Mouse (Mus musculus): ENCODE measurements around the gene Hs1bp3.

DNA sequence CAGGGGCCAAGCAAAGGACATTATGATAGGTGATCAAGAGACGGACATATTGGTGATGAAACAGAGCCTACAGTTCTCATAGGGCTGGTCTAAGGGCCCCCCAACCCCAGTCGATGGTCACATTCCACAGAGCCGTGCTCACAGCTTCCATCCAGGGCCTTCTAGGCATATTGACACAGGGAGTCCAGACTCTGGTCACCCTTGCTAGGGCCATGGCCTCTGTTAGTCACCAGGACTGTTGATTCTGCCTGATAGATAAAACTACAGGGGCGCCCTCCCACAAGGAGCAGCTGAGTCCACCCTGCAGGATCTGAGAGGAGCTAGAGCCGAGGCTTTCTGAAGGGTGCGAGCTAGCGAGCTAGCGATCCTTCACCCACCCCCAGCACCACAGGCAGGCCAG lies 20.4 kb downstream of the Hs1bp3 start:
- no peak for TF ChIP-seq CTCF (IDR thresholded peaks at IDR 0.05; ENCODE audit: extremely low read depth, insufficient read depth, low read length)
- TF ChIP-seq POLR2A (IDR thresholded peaks at IDR 0.05; ENCODE audit: extremely low read depth, insufficient read depth, low read length), result no peak

Data from cortical plate, adult 2 months (tissue).